Mouse (Mus musculus) ovary, postnatal 14 days (tissue): ENCODE results near the gene Evc.

Experiments
- DNase-seq: peaks from one replicate; pipeline ENCODE4 v3.0.0; 2022; ENCODE audit warnings: low spot score

Gene Evc

GRCm38 (mm10) chr5:37336485-37337105, at the start of gene Evc:
Evc (minus strand) TSS chr5:37336894.
- peak; percentile 62 for DNase-seq

DNA sequence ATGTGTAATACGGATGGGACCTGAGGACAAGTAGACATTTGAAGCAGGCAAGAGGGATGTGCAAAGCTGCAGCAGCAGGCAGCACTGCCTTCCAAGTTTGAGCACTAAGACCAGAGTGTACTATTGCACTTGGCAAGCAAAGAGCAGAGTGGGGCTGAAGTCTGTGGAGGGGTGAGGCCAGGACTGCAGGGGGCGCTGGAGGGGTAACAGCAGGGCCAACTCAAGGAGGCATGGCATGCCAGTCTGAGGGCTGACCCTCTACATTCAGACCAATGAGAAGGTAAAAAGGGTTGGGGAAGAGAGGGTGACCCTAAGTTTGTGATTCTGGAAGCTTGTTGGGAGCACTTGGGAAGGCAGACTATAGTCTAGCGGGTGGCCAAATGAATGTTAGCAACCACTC, 46.9 kb upstream of the Evc start:
- no peak for DNase-seq

DNA sequence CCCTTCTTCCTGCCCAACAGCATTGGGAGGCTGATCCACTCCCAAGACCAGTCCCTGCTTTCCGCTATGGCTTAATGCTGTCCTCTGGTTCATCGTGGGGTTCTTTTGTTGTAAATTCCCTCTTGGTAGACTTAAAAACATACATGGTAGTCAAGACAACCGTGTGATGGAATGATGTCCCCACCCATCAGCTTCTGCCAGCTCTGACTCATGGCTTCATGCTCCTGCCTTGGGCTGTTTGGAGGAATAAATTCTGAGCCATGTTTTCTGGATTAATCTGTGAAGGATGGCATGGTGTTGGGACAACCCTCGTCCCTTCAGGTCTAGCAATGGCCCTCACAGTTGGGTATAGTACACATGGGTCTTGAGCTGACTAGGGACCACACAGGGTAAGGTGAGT, 43.9 kb upstream of the Evc start:
- DNase-seq = no peak

DNA sequence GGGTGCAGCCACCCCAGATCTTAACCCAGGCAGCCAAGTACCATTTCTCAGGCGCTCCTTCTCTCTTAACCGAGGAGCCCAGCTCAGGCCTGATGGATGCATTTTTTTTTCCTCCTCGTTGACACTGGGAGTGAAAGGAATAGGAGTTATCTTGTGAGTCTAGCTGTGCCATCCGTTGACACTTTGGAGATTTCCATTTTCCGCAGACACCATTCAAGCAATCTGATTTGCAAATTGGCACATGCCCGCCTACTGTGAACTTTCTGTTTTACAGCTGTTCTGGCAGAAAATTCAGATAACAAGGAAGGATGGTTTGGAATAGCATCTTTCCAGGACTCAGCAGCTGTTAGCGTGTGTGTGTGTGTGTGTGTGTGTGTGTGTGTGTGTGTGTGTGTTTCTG, 40.7 kb upstream of the Evc start:
- DNase-seq = no peak

DNA sequence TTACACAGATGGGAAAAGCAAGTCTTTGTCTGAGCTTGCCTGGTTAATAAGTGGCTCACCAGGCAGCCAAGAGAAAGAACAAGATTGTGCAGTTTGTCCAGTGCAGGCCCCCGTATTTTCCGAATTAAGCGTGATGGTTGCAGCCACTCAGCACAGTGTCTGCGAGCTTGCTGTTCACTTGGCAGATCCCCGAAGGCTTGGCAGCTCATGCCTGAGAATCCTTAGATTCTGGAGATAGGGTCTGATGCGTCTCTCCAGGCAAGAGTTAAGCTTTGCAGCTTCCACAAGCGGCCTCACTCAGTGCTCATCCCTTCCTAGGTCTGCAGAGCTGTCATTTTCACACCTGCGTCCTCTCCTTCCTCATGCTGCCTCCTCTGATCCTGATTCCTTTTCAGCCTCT, 32.1 kb upstream of the Evc start:
- DNase-seq = no peak

DNA sequence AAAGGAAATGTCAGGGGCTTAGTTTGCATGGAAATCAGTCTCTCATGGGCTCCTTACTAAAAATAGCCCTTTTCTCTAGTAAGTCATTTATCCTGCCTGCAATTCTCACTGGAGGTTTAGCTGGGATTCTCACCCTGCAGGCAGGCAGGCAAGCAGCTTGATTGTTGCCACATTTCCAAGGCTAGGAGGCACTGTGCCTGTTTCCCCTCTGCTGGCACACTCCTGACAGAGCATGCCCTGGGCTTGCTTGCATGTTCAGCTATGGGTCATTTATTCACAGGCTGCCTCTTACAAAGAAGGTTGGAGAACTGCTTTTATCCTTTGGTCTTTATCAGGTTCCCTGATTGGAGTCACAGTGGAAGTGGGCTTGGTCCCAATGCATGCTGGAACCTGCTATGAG, 29.1 kb upstream of the Evc start:
- DNase-seq = no peak

- no peak for DNase-seq
Observed at GRCm38 (mm10) chr5:37363284-37363683, 26.6 kb upstream of the Evc start.

GRCm38 (mm10) chr5:37362618-37363017, 25.9 kb upstream of the Evc start:
- no peak for DNase-seq

- DNase-seq = no peak
Observed at GRCm38 (mm10) chr5:37356027-37356426, 19.3 kb upstream of the Evc start.

- DNase-seq = peak; percentile 45
Observed at GRCm38 (mm10) chr5:37354385-37354784, 17.7 kb upstream of the Evc start.

- DNase-seq = no peak
Observed at GRCm38 (mm10) chr5:37351791-37352190, 15.1 kb upstream of the Evc start.

- DNase-seq = no peak
Observed at GRCm38 (mm10) chr5:37343962-37344361, 7.3 kb upstream of the Evc start.

- peak; percentile 66 for DNase-seq
Observed at GRCm38 (mm10) chr5:37338288-37338687, 1.6 kb upstream of the Evc start, which contains the start of gene Evc2. Evc2 (plus strand) TSS chr5:37338499.

GRCm38 (mm10) chr5:37337696-37338095, 1.0 kb upstream of the Evc start:
- DNase-seq = no peak

GRCm38 (mm10) chr5:37335061-37335460, 1.6 kb downstream of the Evc start:
- no peak for DNase-seq

GRCm38 (mm10) chr5:37332066-37332465, 4.6 kb downstream of the Evc start:
- DNase-seq = no peak

DNA sequence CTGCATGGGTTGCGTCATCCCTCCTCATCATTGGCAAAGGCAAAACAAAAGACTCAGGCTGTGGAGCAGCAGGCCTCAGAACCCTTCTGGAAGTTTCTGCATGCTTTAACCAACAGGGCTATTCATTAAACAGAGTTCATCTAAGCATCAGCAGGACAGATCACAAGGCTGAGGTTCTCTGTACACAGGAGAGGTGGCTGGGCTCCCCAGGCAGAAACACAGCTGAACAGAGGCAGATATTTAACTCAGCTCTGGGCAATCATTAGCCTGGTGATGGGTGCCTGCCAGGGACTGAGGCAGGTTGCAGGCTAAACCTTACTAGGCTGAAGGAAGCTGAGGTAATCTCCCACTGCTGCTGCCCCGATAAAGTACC, 5.6 kb downstream of the Evc start:
- DNase-seq = no peak

- no peak for DNase-seq
Observed at GRCm38 (mm10) chr5:37330449-37331132, 6.1 kb downstream of the Evc start.

GRCm38 (mm10) chr5:37326675-37327074, 10.0 kb downstream of the Evc start:
- DNase-seq = no peak

- no peak for DNase-seq
Observed at GRCm38 (mm10) chr5:37320761-37321160, 15.9 kb downstream of the Evc start.

DNA sequence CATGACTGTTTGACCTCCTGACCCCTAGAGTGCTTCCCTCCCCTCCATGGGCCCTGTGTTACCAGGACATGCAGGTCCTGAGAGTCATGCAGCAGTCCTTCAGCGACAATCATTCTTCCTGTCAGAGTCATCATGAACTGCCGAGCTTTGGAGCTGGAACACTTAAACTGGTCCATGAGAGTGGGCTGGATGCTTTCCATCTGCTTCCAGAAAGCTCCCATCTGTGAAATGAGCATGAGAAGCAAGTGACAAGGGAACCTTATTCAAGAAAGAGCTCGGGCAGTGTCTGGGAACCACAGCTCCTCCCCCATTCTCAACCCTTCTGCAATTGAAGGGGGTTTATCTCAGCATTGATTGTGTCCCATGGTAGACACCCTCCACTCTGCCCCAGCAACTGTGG, 16.5 kb downstream of the Evc start:
- DNase-seq = no peak

- no peak for DNase-seq
Observed at GRCm38 (mm10) chr5:37318715-37319114, 18.0 kb downstream of the Evc start.

GRCm38 (mm10) chr5:37312980-37313722, 23.5 kb downstream of the Evc start:
- no peak for DNase-seq
